Mouse (Mus musculus) kidney, embryonic 15.5 days (tissue): ENCODE data around the gene Abhd14b. TPM values are rescaled to one million over a fixed set of nuclear protein-coding genes. Genes with fewer than 3 reads are reported as not detected.

Source experiments
- ATAC-seq: fragments of 200-750 bp; cut with Nextera tagmentation; replicated peaks from 2 replicates; pipeline ENCODE4 v1.8.0; 2017; ENCODE audit warnings: moderate TSS enrichment; ENCODE audit not compliant: low FRiP score
- H3K27ac ChIP-seq: fragments of 300-500 bp; sonication (generic); 2 replicates; pipeline ENCODE4 v1.5.1; 2015; ENCODE audit warnings: mild to moderate bottlenecking, inconsistent platforms
- H3K27me3 ChIP-seq: fragments of 300-500 bp; sonication (generic); 2 replicates; pipeline ENCODE4 v1.6.1; 2015; ENCODE audit warnings: inconsistent platforms
- H3K36me3 ChIP-seq: fragments of 300-500 bp; sonication (generic); 2 replicates; pipeline ENCODE4 v1.6.1; 2015; ENCODE audit warnings: inconsistent platforms
- H3K4me1 ChIP-seq: fragments of 300-500 bp; sonication (generic); 2 replicates; pipeline ENCODE4 v1.6.1; 2015; ENCODE audit warnings: inconsistent platforms
- H3K4me2 ChIP-seq: fragments of 300-500 bp; sonication (generic); 2 replicates; pipeline ENCODE4 v1.6.1; 2015; ENCODE audit warnings: moderate library complexity, mild to moderate bottlenecking, inconsistent platforms
- H3K4me3 ChIP-seq: fragments of 300-500 bp; sonication (generic); replicated peaks from 2 replicates; pipeline ENCODE4 v1.5.1; 2015; ENCODE audit warnings: mild to moderate bottlenecking, inconsistent platforms
- H3K9ac ChIP-seq: fragments of 300-500 bp; sonication (generic); 2 replicates; pipeline ENCODE4 v1.6.1; 2015; ENCODE audit warnings: mild to moderate bottlenecking, inconsistent platforms
- H3K9me3 ChIP-seq: fragments of 300-500 bp; sonication (generic); replicated peaks from 2 replicates; pipeline ENCODE4 v1.6.1; 2016; ENCODE audit warnings: inconsistent platforms
- WGBS: fragments of 180-500 bp; shearing (Covaris S2); methylation state at CpG from one replicate; pipeline ENCODE4 v1.1.7; 2015; ENCODE audit warnings: mixed read lengths; 5-methylcytosine and 5-hydroxymethylcytosine counted together
- polyA plus RNA-seq: library from polyadenylated mRNA; unstranded; fragments of >200 nt; fragmentation: Nextera tagmentation; extraction: Ambion mirVana; gene quantifications from 2 replicates; pipeline ENCODE4 v1.2.1, GENCODE M21; 2015

Abhd14b gene
- polyA plus RNA-seq, 1 experiment from 2014 or later: 30.6 TPM

DNA sequence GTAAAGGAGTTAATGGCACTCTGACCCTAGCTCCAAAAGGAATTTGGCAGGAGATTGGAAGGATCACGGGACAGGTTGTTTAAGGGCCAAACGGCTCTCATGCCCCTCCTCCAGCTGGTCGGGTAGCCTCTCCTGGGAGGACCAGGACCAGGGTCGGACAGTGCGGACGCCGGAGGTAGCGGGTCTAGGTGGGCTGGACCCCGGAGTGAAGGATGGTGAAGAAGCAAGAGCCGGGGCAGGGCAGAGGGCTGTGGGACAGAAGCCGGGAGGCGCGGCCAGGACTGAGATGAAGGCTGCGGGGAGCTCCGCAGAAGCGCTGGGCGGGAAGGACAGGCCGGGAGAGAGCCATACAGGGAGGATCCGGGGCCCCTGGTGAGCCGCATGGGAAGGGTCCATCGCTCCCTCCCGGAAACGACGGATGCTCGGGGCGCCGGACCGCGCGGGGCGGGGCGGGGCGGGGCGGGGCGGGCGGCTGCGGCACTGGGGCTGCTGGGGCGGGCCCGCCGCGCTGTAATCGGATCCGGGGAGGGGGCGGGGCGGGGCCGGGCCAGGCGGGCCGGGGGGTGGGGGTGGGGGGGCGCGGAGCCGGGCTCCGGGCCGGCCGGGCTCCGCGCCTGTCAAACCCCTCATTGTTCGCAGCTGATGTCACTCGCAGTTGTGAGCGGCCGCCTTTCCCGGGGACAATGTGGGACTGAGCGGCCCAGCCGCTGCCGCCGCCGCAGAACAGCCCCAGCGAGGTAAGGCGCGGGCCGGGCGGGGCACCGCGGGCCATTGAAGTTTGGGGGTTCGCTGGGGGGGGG is 6.2 kb downstream of the Abhd14b start, which contains the start of gene Pcbp4:
Pcbp4 (plus strand) TSS at position 21 of the 800 bp plus-strand sequence.
- Histone ChIP-seq H3K9ac (peak within 1 kb of the TSS; percentile 85), H3K36me3 (no peaks in the 10 kb centered on the region)
- WGBS: under 1% methylated on average over 43 of the region's 74 CpGs

GRCm38 (mm10) chr9:106454071-106454761 is 7.0 kb downstream of the Abhd14b start:
- 0 out of 2 replicates have a peak, but pooled peaks have one; percentile 3 for ATAC-seq
- Histone ChIP-seq H3K27ac (peak overlapping the region; percentile 98), H3K4me1 (peaks cover 92% of the 10 kb centered on the region), H3K4me2 (peak overlapping the region; percentile 97), H3K27me3 (no peaks in the 10 kb centered on the region), H3K9me3 (no peaks in the 10 kb centered on the region), H3K9ac (peak overlapping the region; percentile 85), H3K36me3 (no peaks in the 10 kb centered on the region), H3K4me3 (peak overlapping the region; percentile 82)
- under 1% methylated on average over 19 of the region's 20 CpGs for WGBS

More for the DNA sequence above, 6.2 kb downstream of the Abhd14b start, which contains the start of gene Pcbp4:
- Histone ChIP-seq H3K4me1 (peaks cover 92% of the 10 kb centered on the region), H3K4me3 (peak within 1 kb of the TSS; percentile 82), H3K27me3 (no peaks in the 10 kb centered on the region), H3K4me2 (peak within 1 kb of the TSS; percentile 97), H3K27ac (peak within 1 kb of the TSS; percentile 98), H3K9me3 (no peaks in the 10 kb centered on the region)
- peak; percentile 63 for ATAC-seq

DNA sequence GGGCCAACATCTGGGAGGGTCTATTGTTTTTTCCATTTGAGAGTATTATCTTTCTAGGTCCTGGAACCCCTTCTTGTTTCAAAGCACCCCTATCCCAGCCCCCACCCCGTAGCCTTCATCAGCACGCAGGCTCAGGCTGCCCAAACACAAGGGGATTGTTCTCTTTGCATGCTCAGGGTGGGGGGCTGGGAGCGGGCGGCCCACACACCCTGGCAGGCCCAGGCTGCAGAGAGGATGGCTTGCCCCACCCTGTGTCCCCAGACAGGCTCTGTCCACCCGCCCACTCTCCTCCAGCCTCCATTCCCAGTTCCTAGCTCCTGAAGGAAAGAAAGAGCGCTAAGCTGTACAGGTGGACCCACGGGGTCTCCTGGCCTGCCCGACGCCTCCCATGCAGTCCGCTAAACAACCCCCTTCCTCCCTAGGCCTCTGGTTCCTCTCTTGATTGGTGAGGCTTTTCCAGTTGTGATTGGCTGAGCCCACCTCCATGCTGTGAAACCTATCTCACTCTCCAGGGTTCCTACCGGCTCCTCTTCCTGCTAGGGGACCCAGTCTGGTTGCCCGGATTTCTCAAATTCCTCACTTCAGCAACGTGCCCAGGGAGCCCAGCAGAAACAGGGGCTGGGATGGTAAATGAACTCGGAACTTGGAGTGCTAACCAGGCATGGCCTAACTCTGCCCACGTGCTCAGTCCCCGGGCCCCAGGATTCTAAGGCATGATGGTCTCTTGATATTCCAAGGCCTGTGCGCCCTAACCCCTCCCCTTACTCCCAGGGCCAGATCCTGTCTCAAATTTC is 7.8 kb downstream of the Abhd14b start:
- peaks cover 92% of the 10 kb centered on the region for H3K4me1 ChIP-seq
- no peaks in the 10 kb centered on the region for H3K27me3 ChIP-seq
- H3K4me3 ChIP-seq: peak overlapping the region; percentile 82
- H3K27ac ChIP-seq: peak overlapping the region; percentile 98
- peak overlapping the region; percentile 97 for H3K4me2 ChIP-seq
- ATAC-seq: peak; percentile 19
- H3K9ac ChIP-seq: peak overlapping the region; percentile 85
- 5% methylated on average over 17 of the region's 17 CpGs for WGBS
- H3K36me3 ChIP-seq: peaks cover 4% of the 10 kb centered on the region
- H3K9me3 ChIP-seq: no peaks in the 10 kb centered on the region

DNA sequence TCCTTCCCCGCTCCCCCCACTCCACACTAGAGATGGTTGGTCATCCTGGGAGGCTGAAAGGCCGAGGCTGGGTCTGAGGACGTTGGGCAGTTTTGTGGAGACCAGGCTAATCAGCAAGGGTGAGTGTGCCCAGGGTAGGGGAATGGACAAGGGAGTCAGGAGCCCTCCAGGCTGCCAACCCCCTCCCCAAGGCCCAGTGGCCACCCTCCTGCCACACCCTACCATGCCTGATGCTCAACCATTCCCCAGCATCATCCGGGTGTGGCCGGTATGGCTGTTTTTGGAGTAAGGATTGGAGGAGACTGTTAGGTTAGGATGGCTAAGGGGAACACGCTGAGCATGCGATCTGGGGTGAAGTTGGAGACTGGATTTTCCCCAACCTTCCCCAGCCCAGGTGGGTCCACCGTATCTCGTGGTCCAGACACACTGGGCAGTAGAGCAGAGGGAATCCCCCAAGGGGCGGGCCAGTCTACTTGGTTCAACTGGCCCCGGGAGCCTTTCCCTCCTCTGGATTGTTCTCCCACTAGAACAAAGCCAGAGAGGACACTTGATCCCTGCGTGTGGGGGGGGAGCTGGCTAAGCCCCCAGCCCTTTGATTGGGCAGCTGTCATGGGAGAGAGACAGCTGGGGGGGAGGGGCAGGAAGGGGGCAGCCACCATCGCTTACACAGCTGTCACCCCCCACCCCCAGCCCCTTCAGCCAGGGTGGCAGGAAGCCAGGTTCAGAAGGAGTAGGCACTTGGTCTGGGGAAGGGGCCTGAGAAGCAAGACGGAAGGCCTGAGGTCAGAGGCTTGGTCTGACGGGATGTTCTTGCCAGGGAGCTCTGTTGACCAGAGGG is 9.3 kb downstream of the Abhd14b start:
- 32% methylated on average over 15 of the region's 15 CpGs for WGBS
- peaks cover 88% of the 10 kb centered on the region for H3K4me1 ChIP-seq

DNA sequence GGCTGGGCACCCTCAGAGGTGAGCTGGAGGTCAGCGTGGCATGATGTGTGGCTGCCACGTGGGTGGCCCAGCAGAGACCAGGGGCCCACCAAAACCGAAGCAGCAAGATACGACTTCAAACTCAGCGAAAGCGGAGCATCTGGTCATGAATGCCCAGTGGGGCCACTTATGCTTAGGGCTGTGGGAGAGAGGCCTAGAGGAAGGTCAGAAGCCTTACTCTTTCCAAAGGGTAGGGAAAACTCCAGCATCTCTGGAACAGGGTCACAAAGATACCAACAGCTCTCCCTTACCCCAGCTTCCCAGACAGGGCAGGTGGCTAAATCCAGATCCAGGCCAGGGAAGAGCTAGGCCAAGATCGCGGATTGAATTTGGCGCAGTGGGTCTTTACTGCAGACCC is 9.9 kb downstream of the Abhd14b start:
- Histone ChIP-seq H3K9me3 (no peaks in the 10 kb centered on the region), H3K9ac (peak overlapping the region; percentile 35; the same call in 1 of the 2 replicates), H3K4me1 (peaks cover 83% of the 10 kb centered on the region), H3K27ac (peak overlapping the region; percentile 98), H3K4me2 (peak overlapping the region; percentile 97), H3K4me3 (peak overlapping the region; percentile 82), H3K27me3 (no peaks in the 10 kb centered on the region), H3K36me3 (peaks cover 23% of the 10 kb centered on the region)
- WGBS: 43% methylated on average over 9 of the region's 9 CpGs
- no peak for ATAC-seq

More for the DNA sequence above, 9.3 kb downstream of the Abhd14b start:
- Histone ChIP-seq H3K9ac (peak overlapping the region; percentile 35), H3K36me3 (peaks cover 17% of the 10 kb centered on the region), H3K4me2 (peak overlapping the region; percentile 97), H3K4me3 (peak overlapping the region; percentile 82), H3K27ac (peak overlapping the region; percentile 98), H3K27me3 (no peaks in the 10 kb centered on the region), H3K9me3 (no peaks in the 10 kb centered on the region)
- ATAC-seq: peak; percentile 10; the same call in 1 of the 2 replicates

DNA sequence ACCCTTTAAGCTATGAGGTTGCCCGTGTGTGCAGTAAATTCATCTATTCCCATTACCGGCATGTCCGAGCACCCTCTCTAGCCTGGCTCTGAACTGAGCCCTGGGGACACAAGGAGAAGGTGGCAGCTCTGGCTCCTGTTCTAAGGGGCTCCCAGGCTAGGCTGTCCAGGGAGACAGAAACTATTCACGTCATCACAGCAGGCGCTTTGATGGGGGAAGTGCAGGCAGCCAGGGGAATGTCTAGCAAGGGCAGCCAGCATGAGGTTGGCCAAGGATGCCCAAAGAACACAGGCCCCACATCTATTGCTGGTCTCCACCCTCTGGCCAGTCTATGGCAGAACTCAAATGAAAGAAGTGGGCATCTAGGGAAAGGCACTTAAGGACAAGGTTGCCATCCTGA is 10.7 kb downstream of the Abhd14b start:
- Histone ChIP-seq H3K4me1 (peaks cover 77% of the 10 kb centered on the region), H3K27me3 (no peaks in the 10 kb centered on the region), H3K9ac (no peak overlapping the region), H3K9me3 (no peaks in the 10 kb centered on the region), H3K27ac (no peak overlapping the region), H3K4me3 (no peak overlapping the region), H3K36me3 (peaks cover 29% of the 10 kb centered on the region), H3K4me2 (no peak overlapping the region)
- WGBS: 68% methylated on average over 5 of the region's 5 CpGs
- no peak for ATAC-seq

DNA sequence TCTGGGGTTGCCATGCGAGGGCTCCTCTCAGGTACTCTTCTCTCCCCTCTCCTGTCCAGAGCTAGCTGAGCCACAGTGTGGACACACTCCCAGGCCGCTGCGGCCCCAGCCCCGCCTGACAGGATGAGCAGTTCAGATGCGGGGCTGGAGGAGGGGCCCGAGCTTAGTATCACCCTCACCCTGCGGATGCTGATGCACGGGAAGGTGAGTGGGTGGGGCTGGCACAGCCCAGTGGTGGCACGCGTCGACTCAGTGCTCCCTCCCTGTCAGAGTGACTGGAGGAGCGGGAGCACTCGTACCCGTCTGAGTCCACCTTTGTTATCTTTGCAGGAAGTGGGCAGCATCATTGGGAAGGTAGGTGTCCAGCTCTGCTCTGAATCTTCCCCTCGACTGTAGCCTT is 12.7 kb downstream of the Abhd14b start:
- no peak for ATAC-seq
- Histone ChIP-seq H3K9ac (no peak overlapping the region), H3K27me3 (no peaks in the 10 kb centered on the region), H3K4me1 (peaks cover 82% of the 10 kb centered on the region), H3K4me2 (peak overlapping the region; percentile 12; the same call in 1 of the 2 replicates), H3K9me3 (no peaks in the 10 kb centered on the region), H3K36me3 (peaks cover 42% of the 10 kb centered on the region), H3K27ac (peak overlapping the region; percentile 64; the same call in 1 of the 2 replicates), H3K4me3 (no peak overlapping the region)
- WGBS: 49% methylated on average over 15 of the region's 15 CpGs

GRCm38 (mm10) chr9:106460401-106461025 is 13.3 kb downstream of the Abhd14b start:
- no peak overlapping the region for H3K9ac ChIP-seq
- WGBS: 58% methylated on average over 18 of the region's 18 CpGs
- peak overlapping the region; percentile 12; the same call in 1 of the 2 replicates for H3K4me2 ChIP-seq
- no peak for ATAC-seq
- peak overlapping the region; percentile 64 for H3K27ac ChIP-seq
- peaks cover 82% of the 10 kb centered on the region for H3K4me1 ChIP-seq
- H3K4me3 ChIP-seq: no peak overlapping the region
- H3K9me3 ChIP-seq: no peaks in the 10 kb centered on the region
- peaks cover 42% of the 10 kb centered on the region for H3K36me3 ChIP-seq
- no peaks in the 10 kb centered on the region for H3K27me3 ChIP-seq

DNA sequence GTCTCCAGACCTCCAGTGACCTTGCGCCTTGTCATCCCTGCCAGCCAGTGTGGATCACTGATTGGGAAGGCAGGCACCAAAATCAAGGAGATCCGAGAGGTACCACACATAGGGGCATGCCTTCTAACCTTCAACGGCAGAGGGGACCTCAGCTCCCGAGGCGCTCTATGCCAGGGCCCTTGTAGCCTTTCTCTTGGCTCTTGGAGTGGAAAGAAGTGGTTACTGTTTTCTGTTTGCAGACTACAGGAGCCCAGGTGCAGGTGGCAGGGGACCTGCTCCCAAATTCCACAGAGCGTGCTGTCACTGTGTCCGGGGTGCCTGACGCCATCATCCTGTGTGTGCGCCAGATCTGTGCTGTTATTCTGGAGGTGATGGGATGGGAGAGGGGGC is 13.8 kb downstream of the Abhd14b start:
- Histone ChIP-seq H3K9ac (no peak overlapping the region), H3K4me1 (peaks cover 82% of the 10 kb centered on the region), H3K27ac (peak overlapping the region; percentile 64; the same call in 1 of the 2 replicates), H3K4me2 (no peak overlapping the region), H3K4me3 (no peak overlapping the region), H3K9me3 (no peaks in the 10 kb centered on the region), H3K27me3 (peaks cover 4% of the 10 kb centered on the region; the same call in 1 of the 2 replicates), H3K36me3 (peaks cover 42% of the 10 kb centered on the region)
- no peak for ATAC-seq
- 73% methylated on average over 9 of the region's 9 CpGs for WGBS

GRCm38 (mm10) chr9:106461641-106462429 is 14.6 kb downstream of the Abhd14b start:
- Histone ChIP-seq H3K9ac (no peak overlapping the region), H3K9me3 (no peaks in the 10 kb centered on the region), H3K27me3 (peaks cover 6% of the 10 kb centered on the region; the same call in 1 of the 2 replicates), H3K4me3 (no peak overlapping the region), H3K27ac (no peak overlapping the region), H3K36me3 (peaks cover 42% of the 10 kb centered on the region), H3K4me2 (no peak overlapping the region), H3K4me1 (peaks cover 74% of the 10 kb centered on the region)
- WGBS: 79% methylated on average over 16 of the region's 16 CpGs
- no peak for ATAC-seq
